Mouse (Mus musculus) ES-Bruce4 (cell line): ENCODE results near the gene Ust.

ENCODE experiments used
- CTCF ChIP-seq: IDR thresholded peaks from one replicate; pipeline ENCODE4 v1.8.1; 2011; ENCODE audit warnings: low read depth, low read length
- EP300 ChIP-seq: IDR thresholded peaks from 2 replicates; pipeline ENCODE4 v1.6.1; 2011; ENCODE audit warnings: low read depth, low read length; ENCODE audit not compliant: insufficient read depth
- POLR2A ChIP-seq: IDR thresholded peaks from one replicate; pipeline ENCODE4 v1.8.1; 2011; ENCODE audit warnings: low read length; ENCODE audit not compliant: insufficient read depth

GRCm38 (mm10) chr10:8240703-8241102 is 277.9 kb downstream of the Ust start:
- TF ChIP-seq CTCF (no peak), POLR2A (no peak), EP300 (no peak)
